Mouse (Mus musculus): ENCODE results near the gene Plekhg4.

Plekhg4 gene

GRCm38 (mm10) chr8:105373032-105373431 lies at the start of gene Plekhg4:
Gene Plekhg4 (plus strand): TSS chr8:105373274.
- no peak for DNase-seq (ENCODE audit: low spot score)

- no peak for DNase-seq (ENCODE audit: low spot score)
These were observed 47.4 kb upstream of the Plekhg4 start for GRCm38 (mm10) chr8:105325641-105326093.

GRCm38 (mm10) chr8:105326141-105326672 lies 46.9 kb upstream of the Plekhg4 start, which contains the start of the genes Lrrc29 and Tmem208:
Gene Lrrc29 (minus strand): TSS chr8:105326278.
Gene Tmem208 (plus strand): TSS chr8:105326354.
- peak; percentile 98 for DNase-seq (ENCODE audit: low spot score)

- DNase-seq (ENCODE audit: low spot score), result no peak
These were observed 46.1 kb upstream of the Plekhg4 start for GRCm38 (mm10) chr8:105326968-105327367.

- no peak for DNase-seq (ENCODE audit: low spot score)
These were observed 42.7 kb upstream of the Plekhg4 start for GRCm38 (mm10) chr8:105330325-105330724.

GRCm38 (mm10) chr8:105331469-105331868 lies 41.6 kb upstream of the Plekhg4 start:
- DNase-seq (ENCODE audit: low spot score), result no peak

- no peak for DNase-seq (ENCODE audit: low spot score)
These were observed 41.1 kb upstream of the Plekhg4 start for GRCm38 (mm10) chr8:105331931-105332330.

GRCm38 (mm10) chr8:105332523-105332922 lies 40.6 kb upstream of the Plekhg4 start:
- DNase-seq (ENCODE audit: low spot score), result no peak

- no peak for DNase-seq (ENCODE audit: low spot score)
These were observed 36.5 kb upstream of the Plekhg4 start for GRCm38 (mm10) chr8:105336373-105337130.

GRCm38 (mm10) chr8:105338992-105339391 lies 34.1 kb upstream of the Plekhg4 start:
- DNase-seq (ENCODE audit: low spot score), result no peak

- no peak for DNase-seq (ENCODE audit: low spot score)
These were observed 33.0 kb upstream of the Plekhg4 start for GRCm38 (mm10) chr8:105339886-105340635.

- DNase-seq (ENCODE audit: low spot score), result no peak
These were observed 31.7 kb upstream of the Plekhg4 start for GRCm38 (mm10) chr8:105341399-105341798.

GRCm38 (mm10) chr8:105342768-105343167 lies 30.3 kb upstream of the Plekhg4 start:
- DNase-seq (ENCODE audit: low spot score), result no peak

- DNase-seq (ENCODE audit: low spot score), result no peak
These were observed 29.1 kb upstream of the Plekhg4 start for GRCm38 (mm10) chr8:105343791-105344574.

- DNase-seq (ENCODE audit: low spot score), result peak; percentile 84
These were observed 27.8 kb upstream of the Plekhg4 start for GRCm38 (mm10) chr8:105345061-105345975.

GRCm38 (mm10) chr8:105346611-105347427 lies 26.3 kb upstream of the Plekhg4 start:
- peak; percentile 64 for DNase-seq (ENCODE audit: low spot score)

- peak; percentile 97 for DNase-seq (ENCODE audit: low spot score)
These were observed 25.4 kb upstream of the Plekhg4 start, which contains the start of gene Fhod1 for GRCm38 (mm10) chr8:105347428-105348221. Gene Fhod1 (minus strand): TSS chr8:105347953.

- peak; percentile 81 for DNase-seq (ENCODE audit: low spot score)
These were observed 24.5 kb upstream of the Plekhg4 start, which contains the start of gene Slc9a5 for GRCm38 (mm10) chr8:105348450-105349095. Gene Slc9a5 (plus strand): TSS chr8:105348843.
